ENCODE assay signal across 9 mouse cellular contexts in genomic region chr7:135641698-135642507, GRCm38 (mm10).
A peak's percentile ranks its signal among the peaks of the same experiment; 100 is the strongest.
DNase-seq lines count a peak whose midpoint lies in the region; ATAC-seq and TF ChIP-seq lines count a peak whose summit lies in the region.
"Had no signal": no experiment of that assay in that cellular context is flagged by ENCODE, and none has a peak within 500 bp of the region (broad histone marks: within the 10 kb centered on the region; RNA-seq: fewer than 3 reads in every experiment).

No protein-coding gene starts in this region.

- no peaks in the 10 kb centered on the region for H3K27me3 ChIP-seq in intestine, postnatal 0 days (replicated peaks; ENCODE audit: control insufficient read depth, insufficient read depth, low read length)
- no peaks in the 10 kb centered on the region for H3K27me3 ChIP-seq in intestine, embryonic 15.5 days (replicated peaks)
- no peaks in the 10 kb centered on the region for H3K27me3 ChIP-seq in midbrain, postnatal 0 days (ENCODE audit: insufficient read depth, low read length)
- H3K27me3 ChIP-seq: embryonic facial prominence, embryonic 13.5 days had no signal

- no peak overlapping the region for H3K9ac ChIP-seq in intestine, postnatal 0 days (ENCODE audit: low read depth, low read length)
- no peak overlapping the region for H3K9ac ChIP-seq in intestine, embryonic 15.5 days
- no peak overlapping the region for H3K9ac ChIP-seq in midbrain, postnatal 0 days (replicated peaks; ENCODE audit: low read length, poor library complexity, severe bottlenecking)
- H3K9ac ChIP-seq: embryonic facial prominence, embryonic 13.5 days had no signal

- no peak for ATAC-seq in intestine, postnatal 0 days
- ATAC-seq in intestine, embryonic 15.5 days = no peak
- ATAC-seq in midbrain, postnatal 0 days (ENCODE audit: low FRiP score) = peak; percentile 56; the same call in 1 of the 2 replicates

- DNase-seq in MEL-GATA-1-ER (ENCODE audit: extremely low read depth, low read depth) = peak; percentile 18
- peak; percentile 73 to 80 for DNase-seq in cerebellum, postnatal 25 days
- peak; percentile 21 for DNase-seq in gastrocnemius, postnatal 25 days
- peak; percentile 37 to 59 for DNase-seq in left cerebral cortex, adult 2 months (ENCODE audit: extremely low spot score in 1 of 2, low spot score in 2 of 2)
- peak; percentile 86 for DNase-seq in midbrain, postnatal 0 days (ENCODE audit: low spot score)
- DNase-seq in yolk sac, embryonic 10.5 days (ENCODE audit: low spot score) = no peak

- H3K4me1 ChIP-seq in intestine, postnatal 0 days (replicated peaks; ENCODE audit: control insufficient read depth, insufficient read depth, low read length) = no peaks in the 10 kb centered on the region
- H3K4me1 ChIP-seq in intestine, embryonic 15.5 days (replicated peaks) = no peaks in the 10 kb centered on the region
- peaks cover 8% of the 10 kb centered on the region; the same call in 1 of the 2 replicates for H3K4me1 ChIP-seq in midbrain, postnatal 0 days (ENCODE audit: insufficient read depth, low read length)
- H3K4me1 ChIP-seq: embryonic facial prominence, embryonic 13.5 days had no signal

- no peak overlapping the region for H3K4me3 ChIP-seq in intestine, postnatal 0 days (ENCODE audit: low read depth, low read length)
- no peak overlapping the region for H3K4me3 ChIP-seq in intestine, embryonic 15.5 days (replicated peaks)
- no peak overlapping the region for H3K4me3 ChIP-seq in left cerebral cortex, adult 2 months
- no peak overlapping the region for H3K4me3 ChIP-seq in midbrain, postnatal 0 days (ENCODE audit: low read depth, low read length)
- H3K4me3 ChIP-seq: embryonic facial prominence, embryonic 13.5 days had no signal

- 58% methylated on average over 14 of the region's 14 CpGs for WGBS in intestine, postnatal 0 days
- WGBS in intestine, embryonic 15.5 days = 64% methylated on average over 14 of the region's 14 CpGs
- WGBS in midbrain, postnatal 0 days = 38% methylated on average over 14 of the region's 14 CpGs

- no peaks in the 10 kb centered on the region for H3K36me3 ChIP-seq in intestine, postnatal 0 days (ENCODE audit: control insufficient read depth, insufficient read depth)
- no peaks in the 10 kb centered on the region for H3K36me3 ChIP-seq in intestine, embryonic 15.5 days
- no peaks in the 10 kb centered on the region for H3K36me3 ChIP-seq in midbrain, postnatal 0 days (ENCODE audit: insufficient read depth, low read length)
- H3K36me3 ChIP-seq: embryonic facial prominence, embryonic 13.5 days had no signal

- no peak overlapping the region for H3K27ac ChIP-seq in intestine, postnatal 0 days (ENCODE audit: low read depth, low read length)
- H3K27ac ChIP-seq in intestine, embryonic 15.5 days = no peak overlapping the region
- H3K27ac ChIP-seq in left cerebral cortex, adult 2 months = no peak overlapping the region
- peak overlapping the region; percentile 38 for H3K27ac ChIP-seq in midbrain, postnatal 0 days (ENCODE audit: low read depth, low read length)
- H3K27ac ChIP-seq: embryonic facial prominence, embryonic 13.5 days had no signal

- intact Hi-C loops in left cerebral cortex, adult 2 months (cut with DNase I) = no loop called here

- H3K4me2 ChIP-seq in intestine, postnatal 0 days (replicated peaks; ENCODE audit: low read depth) = no peak overlapping the region
- no peak overlapping the region for H3K4me2 ChIP-seq in intestine, embryonic 15.5 days (replicated peaks)
- H3K4me2 ChIP-seq in midbrain, postnatal 0 days (ENCODE audit: low read depth, low read length, poor library complexity, severe bottlenecking) = peak overlapping the region; percentile 12; the same call in 1 of the 2 replicates
- H3K4me2 ChIP-seq: embryonic facial prominence, embryonic 13.5 days had no signal

- H3K9me3 ChIP-seq in intestine, postnatal 0 days (ENCODE audit: control insufficient read depth) = no peaks in the 10 kb centered on the region
- no peaks in the 10 kb centered on the region for H3K9me3 ChIP-seq in intestine, embryonic 15.5 days
- H3K9me3 ChIP-seq in midbrain, postnatal 0 days (ENCODE audit: low read length) = no peaks in the 10 kb centered on the region
- H3K9me3 ChIP-seq: embryonic facial prominence, embryonic 13.5 days had no signal

- TF ChIP-seq CTCF in intestine, postnatal 0 days (IDR thresholded peaks at IDR 0.05; ENCODE audit: low read depth) = peak; percentile 78
- TF ChIP-seq CTCF in left cerebral cortex, adult 2 months (IDR thresholded peaks at IDR 0.05) = peak; percentile 80
- TF ChIP-seq CTCF in midbrain, postnatal 0 days (IDR thresholded peaks at IDR 0.05) = peak; percentile 87
